Mouse (Mus musculus): ENCODE results near the gene Gcgr. TPM values are rescaled to one million over a fixed set of nuclear protein-coding genes. Genes with fewer than 3 reads are reported as not detected.
A peak's percentile ranks its signal among the peaks of the same experiment; 100 is the strongest.

Gcgr gene
- polyA plus RNA-seq, 1 experiment from 2014 or later = 1.4 TPM

DNA sequence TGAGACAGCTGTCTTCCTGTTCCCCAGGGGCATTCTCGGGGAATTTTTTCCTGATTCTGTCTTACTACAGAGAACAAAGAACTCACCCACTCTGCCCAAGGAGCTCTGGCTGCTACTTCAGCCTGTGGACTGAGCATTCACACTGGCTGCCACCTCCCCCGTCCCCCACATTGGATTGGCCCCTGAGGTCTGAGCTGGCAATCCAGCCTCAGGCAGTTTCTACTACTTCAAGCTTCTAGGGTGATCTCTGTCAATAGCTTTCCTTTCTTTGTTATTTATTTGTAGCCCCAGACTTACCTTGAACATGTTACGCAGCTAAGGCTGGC, 37.7 kb upstream of the Gcgr start:
- Histone ChIP-seq H3K27ac (ENCODE audit: poor library complexity, severe bottlenecking) (peak overlapping the region; percentile 85), H3K9me3 (replicated peaks) (no peaks in the 10 kb centered on the region), H3K4me3 (peak overlapping the region; percentile 92), H3K4me1 (replicated peaks) (peaks cover 29% of the 10 kb centered on the region), H3K36me3 (peaks cover 56% of the 10 kb centered on the region), H3K9ac (peak overlapping the region; percentile 93), H3K27me3 (replicated peaks) (no peaks in the 10 kb centered on the region), H3K4me2 (peak overlapping the region; percentile 98)
- no peak for ATAC-seq (ENCODE audit: insufficient number of reproducible peaks, low FRiP score)
- 29% methylated on average over 3 of the region's 3 CpGs for WGBS

DNA sequence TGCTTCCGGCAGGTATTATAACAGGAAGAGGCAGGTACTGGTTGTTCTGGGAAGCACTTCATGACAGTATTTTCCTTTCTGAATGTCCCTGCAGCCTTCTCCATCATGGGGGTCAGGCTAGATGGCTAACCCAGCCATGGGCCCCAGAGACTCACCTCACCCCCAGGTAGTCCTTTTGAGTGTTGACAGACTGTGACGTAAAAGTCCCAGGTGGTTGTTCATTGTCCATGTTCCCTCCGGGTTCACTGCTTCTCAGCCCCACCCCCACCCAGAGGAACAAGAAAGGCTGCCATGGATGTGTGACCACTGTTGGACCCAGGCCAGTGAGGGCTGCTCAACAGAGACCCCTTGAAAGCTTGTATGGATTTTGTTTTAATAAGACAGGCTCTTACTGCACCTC, 37.1 kb upstream of the Gcgr start:
- peaks cover 56% of the 10 kb centered on the region for H3K36me3 ChIP-seq
- peak overlapping the region; percentile 92; the same call in 1 of the 2 replicates for H3K4me3 ChIP-seq
- H3K4me1 ChIP-seq (replicated peaks) = peaks cover 29% of the 10 kb centered on the region
- H3K27ac ChIP-seq (ENCODE audit: poor library complexity, severe bottlenecking) = peak overlapping the region; percentile 85; the same call in 1 of the 2 replicates
- H3K4me2 ChIP-seq = peak overlapping the region; percentile 98
- H3K9me3 ChIP-seq (replicated peaks) = no peaks in the 10 kb centered on the region
- H3K27me3 ChIP-seq (replicated peaks) = no peaks in the 10 kb centered on the region
- ATAC-seq (ENCODE audit: insufficient number of reproducible peaks, low FRiP score) = no peak
- 74% methylated on average over 3 of the region's 3 CpGs for WGBS
- H3K9ac ChIP-seq = peak overlapping the region; percentile 93

DNA sequence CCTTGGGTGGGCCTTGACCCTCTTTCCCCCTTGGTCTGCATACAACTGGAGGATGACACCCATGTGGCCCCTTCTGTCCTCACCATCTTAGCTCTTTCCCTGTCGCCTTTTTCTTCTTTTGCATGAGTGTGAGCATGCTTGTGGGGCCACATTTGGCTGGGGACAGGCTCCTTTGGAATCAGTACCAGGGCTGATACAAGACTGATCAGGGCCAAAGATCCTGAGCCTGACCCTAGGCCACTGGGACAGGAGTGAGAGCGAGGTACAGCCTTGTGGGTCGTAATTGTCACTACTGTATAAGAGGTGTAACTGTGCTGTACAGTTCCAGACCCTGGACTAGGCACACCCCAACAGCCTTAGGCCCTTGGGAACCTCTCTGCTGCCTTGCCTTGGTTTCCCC, 36.6 kb upstream of the Gcgr start:
- H3K36me3 ChIP-seq = peaks cover 56% of the 10 kb centered on the region

DNA sequence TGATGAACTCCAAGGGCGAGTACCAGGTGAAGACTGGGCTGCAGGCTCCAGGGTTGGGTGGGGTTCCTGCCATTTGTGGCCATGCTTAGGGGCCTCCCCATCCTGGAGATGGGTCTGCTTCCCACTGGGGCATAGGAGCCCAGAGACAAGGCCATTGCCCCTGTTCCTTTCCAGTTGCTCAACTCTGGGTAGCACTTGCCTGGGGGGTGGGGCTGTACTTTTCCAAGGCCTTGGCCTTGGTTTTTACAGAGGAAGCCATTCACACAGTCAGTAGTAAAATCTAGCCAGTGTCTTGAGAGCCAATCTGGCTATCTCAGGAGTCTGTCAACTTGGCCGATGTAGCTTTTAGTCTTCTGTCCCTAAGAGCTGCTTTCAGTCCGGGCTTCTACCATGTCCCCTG, 33.1 kb upstream of the Gcgr start:
- no peak for ATAC-seq (ENCODE audit: insufficient number of reproducible peaks, low FRiP score)
- Histone ChIP-seq H3K9ac (no peak overlapping the region), H3K27ac (ENCODE audit: poor library complexity, severe bottlenecking) (no peak overlapping the region), H3K4me2 (no peak overlapping the region), H3K9me3 (replicated peaks) (no peaks in the 10 kb centered on the region), H3K27me3 (replicated peaks) (no peaks in the 10 kb centered on the region), H3K4me3 (no peak overlapping the region), H3K36me3 (peaks cover 50% of the 10 kb centered on the region), H3K4me1 (replicated peaks) (peaks cover 20% of the 10 kb centered on the region)
- 84% methylated on average over 3 of the region's 3 CpGs for WGBS

More for the DNA sequence above, 36.6 kb upstream of the Gcgr start:
- Histone ChIP-seq H3K4me2 (no peak overlapping the region), H3K27me3 (replicated peaks) (no peaks in the 10 kb centered on the region), H3K9ac (no peak overlapping the region), H3K27ac (ENCODE audit: poor library complexity, severe bottlenecking) (no peak overlapping the region), H3K4me1 (replicated peaks) (peaks cover 29% of the 10 kb centered on the region), H3K9me3 (replicated peaks) (no peaks in the 10 kb centered on the region), H3K4me3 (no peak overlapping the region)
- 80% methylated on average over 3 of the region's 3 CpGs for WGBS
- ATAC-seq (ENCODE audit: insufficient number of reproducible peaks, low FRiP score) = no peak

DNA sequence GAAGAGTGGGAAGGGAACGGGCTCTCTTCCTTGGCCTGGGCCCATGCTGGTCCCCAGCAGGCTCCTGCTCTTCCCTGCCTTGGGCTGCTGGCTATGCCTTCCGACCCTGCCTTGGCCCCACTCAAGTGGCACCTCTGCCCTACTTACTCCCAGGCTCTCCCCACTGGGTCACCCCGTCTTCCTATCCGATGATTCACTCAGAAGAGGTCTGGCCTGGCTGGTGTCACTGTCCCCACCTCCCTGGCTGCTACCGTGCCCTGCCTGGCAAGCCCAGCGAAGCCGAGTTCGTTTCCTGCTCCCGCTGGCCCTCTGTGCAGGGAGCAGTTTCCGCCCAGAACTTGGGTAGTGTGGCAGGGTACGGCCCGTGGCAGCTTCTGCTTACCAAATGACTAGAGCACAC, 32.3 kb upstream of the Gcgr start:
- peaks cover 13% of the 10 kb centered on the region for H3K4me1 ChIP-seq (replicated peaks)
- H3K27me3 ChIP-seq (replicated peaks) = no peaks in the 10 kb centered on the region
- no peak overlapping the region for H3K4me3 ChIP-seq
- H3K27ac ChIP-seq (ENCODE audit: poor library complexity, severe bottlenecking) = no peak overlapping the region
- H3K4me2 ChIP-seq = no peak overlapping the region
- 88% methylated on average over 12 of the region's 12 CpGs for WGBS
- ATAC-seq (ENCODE audit: insufficient number of reproducible peaks, low FRiP score) = no peak
- peaks cover 50% of the 10 kb centered on the region for H3K36me3 ChIP-seq
- no peaks in the 10 kb centered on the region for H3K9me3 ChIP-seq (replicated peaks)
- H3K9ac ChIP-seq = no peak overlapping the region

DNA sequence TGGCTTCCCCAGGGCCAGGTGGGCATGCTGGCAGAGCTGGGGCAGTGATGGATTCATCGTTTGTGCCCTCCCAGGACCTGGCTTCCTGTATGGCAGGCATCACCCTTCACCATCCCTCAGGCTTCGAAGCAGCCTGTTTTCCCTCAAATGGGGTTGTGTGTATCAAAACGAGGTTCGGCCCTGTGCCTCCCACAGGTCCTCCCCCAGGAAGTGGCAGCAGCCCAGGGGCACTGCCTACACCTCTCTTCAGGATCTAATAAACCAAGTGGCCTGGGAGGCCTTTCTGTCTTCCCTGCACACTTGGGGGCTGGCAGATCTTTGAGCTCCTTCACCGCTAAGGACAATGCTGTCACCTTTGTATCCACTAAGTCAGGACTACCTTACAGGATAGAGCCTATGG, 31.6 kb upstream of the Gcgr start:
- WGBS = 81% methylated on average over 5 of the region's 5 CpGs

DNA sequence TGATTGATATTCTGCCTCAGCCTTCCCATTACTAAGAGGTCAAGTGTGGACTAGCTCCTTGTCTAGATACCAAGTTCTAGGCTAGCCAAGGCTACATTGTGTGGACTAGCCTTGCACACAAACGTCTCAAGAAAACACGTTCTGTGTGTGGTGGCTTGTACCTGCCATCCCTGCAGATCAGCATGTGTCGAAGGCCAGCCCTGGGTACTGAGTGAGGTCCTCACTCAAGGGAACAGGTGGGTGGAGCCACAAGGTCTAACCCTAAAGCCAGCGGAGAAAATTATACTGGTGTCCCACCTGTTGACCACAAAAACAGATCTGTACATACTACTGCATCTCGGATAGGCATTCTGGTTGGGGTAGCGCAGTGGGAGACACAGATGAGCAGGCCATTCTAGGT, 30.6 kb upstream of the Gcgr start:
- H3K4me2 ChIP-seq = no peak overlapping the region
- ATAC-seq (ENCODE audit: insufficient number of reproducible peaks, low FRiP score) = no peak
- H3K27ac ChIP-seq (ENCODE audit: poor library complexity, severe bottlenecking) = no peak overlapping the region
- H3K4me3 ChIP-seq = no peak overlapping the region
- WGBS = 76% methylated on average over 6 of the region's 6 CpGs
- H3K4me1 ChIP-seq (replicated peaks) = peaks cover 9% of the 10 kb centered on the region
- no peaks in the 10 kb centered on the region for H3K27me3 ChIP-seq (replicated peaks)
- H3K36me3 ChIP-seq = peaks cover 42% of the 10 kb centered on the region
- no peaks in the 10 kb centered on the region for H3K9me3 ChIP-seq (replicated peaks)
- H3K9ac ChIP-seq = no peak overlapping the region

More for the DNA sequence above, 31.6 kb upstream of the Gcgr start:
- Histone ChIP-seq H3K9ac (no peak overlapping the region), H3K9me3 (replicated peaks) (no peaks in the 10 kb centered on the region), H3K27ac (ENCODE audit: poor library complexity, severe bottlenecking) (no peak overlapping the region), H3K27me3 (replicated peaks) (no peaks in the 10 kb centered on the region), H3K4me1 (replicated peaks) (peaks cover 9% of the 10 kb centered on the region), H3K4me2 (no peak overlapping the region), H3K4me3 (no peak overlapping the region), H3K36me3 (peaks cover 50% of the 10 kb centered on the region)
- ATAC-seq (ENCODE audit: insufficient number of reproducible peaks, low FRiP score) = no peak

DNA sequence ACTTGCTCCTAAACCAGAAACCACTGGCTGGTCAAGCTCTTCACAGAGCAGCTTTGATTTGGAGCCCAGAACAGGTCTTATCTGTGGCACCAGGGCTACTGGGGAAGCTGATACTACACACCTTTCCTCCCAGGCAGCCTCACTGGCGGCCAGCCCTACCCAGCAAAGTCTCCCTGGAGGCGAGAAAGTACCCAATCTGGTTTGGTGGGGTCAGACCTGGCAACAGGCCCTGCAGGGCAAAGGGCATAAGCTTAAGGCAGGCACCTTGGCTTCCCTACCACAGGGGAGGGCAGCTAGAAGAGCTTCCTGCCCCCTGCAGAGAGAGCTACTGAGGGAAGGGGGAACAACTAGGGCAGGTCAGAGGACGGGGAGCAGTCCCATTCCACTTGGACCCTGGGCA, 30.1 kb upstream of the Gcgr start:
- no peaks in the 10 kb centered on the region for H3K9me3 ChIP-seq (replicated peaks)
- no peaks in the 10 kb centered on the region for H3K27me3 ChIP-seq (replicated peaks)
- 9% methylated on average over 3 of the region's 3 CpGs for WGBS
- peaks cover 9% of the 10 kb centered on the region for H3K4me1 ChIP-seq (replicated peaks)
- no peak overlapping the region for H3K27ac ChIP-seq (ENCODE audit: poor library complexity, severe bottlenecking)
- peak overlapping the region; percentile 23; the same call in 1 of the 2 replicates for H3K9ac ChIP-seq
- H3K4me3 ChIP-seq = no peak overlapping the region
- no peak for ATAC-seq (ENCODE audit: insufficient number of reproducible peaks, low FRiP score)
- H3K36me3 ChIP-seq = peaks cover 37% of the 10 kb centered on the region
- no peak overlapping the region for H3K4me2 ChIP-seq

DNA sequence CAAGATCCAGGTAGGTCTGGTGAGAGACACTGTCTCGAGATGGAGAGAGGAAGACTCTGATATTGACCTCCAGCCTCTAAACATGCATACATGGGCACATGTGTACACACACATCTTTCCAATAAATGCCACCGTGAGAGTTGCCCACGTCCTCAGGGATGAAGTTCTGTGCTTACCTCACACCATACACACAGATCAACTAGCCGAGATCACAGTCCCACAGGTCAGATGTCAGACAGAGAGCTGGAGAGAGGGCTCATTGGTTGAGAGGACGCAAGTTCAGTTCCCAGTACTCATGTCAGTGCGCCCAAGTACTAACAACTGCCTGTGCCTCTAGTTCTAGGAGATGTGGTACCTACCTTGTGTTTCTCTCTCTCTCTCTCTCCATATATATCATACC, 29.5 kb upstream of the Gcgr start:
- Histone ChIP-seq H3K9me3 (replicated peaks) (no peaks in the 10 kb centered on the region), H3K9ac (no peak overlapping the region), H3K27me3 (replicated peaks) (no peaks in the 10 kb centered on the region), H3K4me3 (no peak overlapping the region), H3K27ac (ENCODE audit: poor library complexity, severe bottlenecking) (no peak overlapping the region), H3K4me1 (replicated peaks) (peaks cover 9% of the 10 kb centered on the region), H3K4me2 (no peak overlapping the region), H3K36me3 (peaks cover 30% of the 10 kb centered on the region)
- no peak for ATAC-seq (ENCODE audit: insufficient number of reproducible peaks, low FRiP score)
- WGBS = 69% methylated on average over 6 of the region's 6 CpGs

DNA sequence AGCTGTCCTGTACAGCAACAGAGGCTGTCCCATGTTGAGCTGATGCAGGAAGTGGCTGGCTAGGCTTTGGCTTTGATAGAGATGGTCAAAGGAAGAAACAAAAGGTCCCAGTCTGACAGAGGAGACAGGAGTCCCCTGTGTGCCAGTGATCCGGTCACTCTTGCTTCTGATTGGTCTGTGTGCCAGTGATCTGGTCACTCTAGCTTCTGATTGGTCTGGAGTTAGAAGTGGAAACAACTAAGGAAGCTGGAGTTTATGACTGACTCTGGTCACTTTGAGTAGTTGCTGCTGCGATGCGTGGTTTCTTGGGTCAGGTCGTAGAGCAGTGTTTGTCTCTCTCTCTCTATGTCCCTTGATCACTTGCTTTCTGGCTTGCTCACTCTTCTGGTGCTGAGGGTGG, 28.8 kb upstream of the Gcgr start:
- H3K36me3 ChIP-seq = peaks cover 24% of the 10 kb centered on the region
- no peak overlapping the region for H3K4me3 ChIP-seq
- WGBS = 81% methylated on average over 4 of the region's 4 CpGs
- no peaks in the 10 kb centered on the region for H3K27me3 ChIP-seq (replicated peaks)
- ATAC-seq (ENCODE audit: insufficient number of reproducible peaks, low FRiP score) = no peak
- no peak overlapping the region for H3K27ac ChIP-seq (ENCODE audit: poor library complexity, severe bottlenecking)
- H3K9me3 ChIP-seq (replicated peaks) = no peaks in the 10 kb centered on the region
- H3K4me2 ChIP-seq = no peak overlapping the region
- H3K9ac ChIP-seq = no peak overlapping the region
- peaks cover 9% of the 10 kb centered on the region for H3K4me1 ChIP-seq (replicated peaks)

DNA sequence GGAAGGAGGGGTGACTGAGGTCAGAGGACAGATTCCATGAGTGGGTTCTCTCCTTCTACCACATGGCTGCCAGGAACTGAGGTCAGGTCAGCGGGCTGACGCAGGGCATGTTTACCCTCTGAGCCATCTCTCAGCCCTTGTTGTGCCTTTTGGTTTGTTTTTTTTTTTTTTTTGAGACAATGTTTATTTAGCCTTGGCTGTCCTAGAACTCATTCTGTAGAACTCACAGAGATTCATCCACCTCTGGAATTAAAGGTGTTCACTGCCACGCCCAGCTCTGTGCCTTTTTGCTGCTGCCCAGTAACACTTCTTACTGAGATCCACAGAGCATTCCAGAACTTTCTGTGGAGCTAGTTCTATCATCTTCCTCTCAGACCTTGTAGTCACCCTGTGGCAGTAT, 24.8 kb upstream of the Gcgr start:
- Histone ChIP-seq H3K9ac (no peak overlapping the region), H3K36me3 (no peaks in the 10 kb centered on the region), H3K9me3 (replicated peaks) (no peaks in the 10 kb centered on the region), H3K27me3 (replicated peaks) (0 out of 2 replicates have a peak, but pooled peaks cover 5% of the 10 kb centered on the region), H3K4me3 (no peak overlapping the region), H3K4me1 (replicated peaks) (peaks cover 18% of the 10 kb centered on the region), H3K4me2 (no peak overlapping the region), H3K27ac (ENCODE audit: poor library complexity, severe bottlenecking) (no peak overlapping the region)
- no peak for ATAC-seq (ENCODE audit: insufficient number of reproducible peaks, low FRiP score)
- 78% methylated on average over 3 of the region's 3 CpGs for WGBS

DNA sequence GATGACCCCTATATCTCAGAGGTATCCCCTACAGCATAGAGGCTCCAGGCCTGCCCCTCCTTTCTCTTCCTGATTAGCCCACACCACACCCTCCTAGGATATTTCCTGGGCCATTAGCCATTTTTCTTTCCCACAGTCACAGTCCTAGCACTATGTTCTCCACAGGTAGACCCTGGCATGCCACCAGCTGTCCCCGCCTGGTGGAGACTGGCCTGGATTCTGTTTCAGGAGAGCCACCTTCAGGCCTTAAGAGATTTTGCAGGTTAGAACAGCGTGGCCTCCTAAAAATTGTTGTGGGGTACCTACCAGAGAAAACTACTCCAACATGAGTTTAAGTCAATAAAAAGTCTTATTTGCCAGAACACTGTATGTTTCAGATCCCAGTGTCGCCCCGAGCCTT, 23.6 kb upstream of the Gcgr start:
- 0 out of 2 replicates have a peak, but pooled peaks cover 5% of the 10 kb centered on the region for H3K27me3 ChIP-seq (replicated peaks)
- no peaks in the 10 kb centered on the region for H3K9me3 ChIP-seq (replicated peaks)
- no peak overlapping the region for H3K4me2 ChIP-seq
- H3K9ac ChIP-seq = no peak overlapping the region
- H3K27ac ChIP-seq (ENCODE audit: poor library complexity, severe bottlenecking) = no peak overlapping the region
- no peaks in the 10 kb centered on the region for H3K36me3 ChIP-seq
- no peak overlapping the region for H3K4me3 ChIP-seq
- 53% methylated on average over 4 of the region's 4 CpGs for WGBS
- peaks cover 21% of the 10 kb centered on the region for H3K4me1 ChIP-seq (replicated peaks)
- ATAC-seq (ENCODE audit: insufficient number of reproducible peaks, low FRiP score) = no peak
